Mouse (Mus musculus): ENCODE data around the gene Tvp23b.

DNA sequence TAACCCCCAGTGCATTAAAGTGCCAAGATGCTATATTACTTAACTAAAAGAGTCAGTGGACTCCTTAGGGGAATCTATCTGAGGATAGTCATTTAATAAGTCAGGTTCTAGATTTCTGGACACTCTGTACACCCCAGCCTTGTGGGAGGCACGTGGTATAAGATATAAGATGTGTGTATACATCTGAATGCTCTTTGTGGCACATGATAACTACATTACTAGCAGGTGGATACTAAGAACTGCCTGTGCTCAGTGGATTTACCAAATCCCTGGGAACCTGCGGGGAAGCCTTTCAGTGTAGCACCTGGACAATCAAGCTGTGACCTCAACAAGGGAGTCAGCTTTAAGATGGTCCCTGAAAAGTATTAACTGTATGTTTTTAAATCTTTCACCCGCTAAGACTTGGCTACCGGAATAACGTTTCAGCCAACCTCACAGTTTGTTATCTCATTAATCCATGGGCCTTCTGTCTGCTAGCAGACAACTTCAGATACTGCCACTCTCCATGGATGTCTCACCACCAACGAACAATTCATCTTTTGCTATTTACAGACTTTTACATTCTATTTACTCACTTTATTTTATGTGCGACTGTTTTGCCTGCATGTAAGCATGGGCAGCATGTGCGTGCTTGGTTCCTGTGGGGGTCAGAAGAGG lies 9.4 kb upstream of the Tvp23b start:
- TF ChIP-seq CTCF (IDR thresholded peaks at IDR 0.05; ENCODE audit: low read depth) (no peak), EP300 (IDR thresholded peaks at IDR 0.05; ENCODE audit: low read depth) (peak; percentile 48; the same call in 1 of the 2 replicates)

Measured in liver, postnatal 0 days (tissue).